Mouse (Mus musculus) CH12.LX (cell line): ENCODE data around the gene Ehd3. TPM values are rescaled to one million over a fixed set of nuclear protein-coding genes. Genes with fewer than 3 reads are reported as not detected.

Source experiments
- DNase-seq: peaks from one replicate; pipeline ENCODE4 v3.0.0-alpha.2; 2013; ENCODE audit errors: extremely low read depth
- H3K27ac ChIP-seq: 2 replicates; pipeline ENCODE4 v1.5.1; 2012; ENCODE audit warnings: low read depth, mild to moderate bottlenecking, control low read depth, moderate library complexity; ENCODE audit not compliant: insufficient read depth
- H3K27me3 ChIP-seq: replicated peaks from 2 replicates; pipeline ENCODE3; 2012; ENCODE audit warnings: inconsistent platforms
- H3K36me3 ChIP-seq, 2 experiments: replicated peaks in 1 of 2; 2 replicates each; pipeline versions ENCODE3 to v1.6.1; 2012; ENCODE audit warnings: inconsistent platforms in 1 of 2, low read length in 1 of 2, mild to moderate bottlenecking in 1 of 2, mixed read lengths in 1 of 2, moderate library complexity in 1 of 2; ENCODE audit not compliant: control insufficient read depth in 1 of 2, insufficient read depth in 1 of 2
- H3K4me1 ChIP-seq, 2 experiments: 2 replicates each; pipeline ENCODE4 v1.6.1; 2012; ENCODE audit warnings: inconsistent platforms in 1 of 2, moderate library complexity in 1 of 2; ENCODE audit not compliant: insufficient read depth in 2 of 2, control insufficient read depth in 1 of 2
- H3K4me2 ChIP-seq: 2 replicates; pipeline ENCODE4 v1.6.1; 2012; ENCODE audit warnings: low read depth, mild to moderate bottlenecking, control low read depth; ENCODE audit not compliant: poor library complexity, insufficient read depth, severe bottlenecking
- H3K4me3 ChIP-seq, 3 experiments: fragments of 150-350 bp in 1 of 3; sonication (generic) in 1 of 3; replicated peaks in 1 of 3; 2 replicates each; pipeline versions ENCODE3 to v1.5.1; 2011 to 2012; ENCODE audit warnings: low read depth in 2 of 3, low read length in 2 of 3, mild to moderate bottlenecking in 2 of 3, moderate library complexity in 2 of 3, control low read depth in 1 of 3, improper control_type of control experiment in 1 of 3, inconsistent platforms in 1 of 3, mixed read lengths in 1 of 3; ENCODE audit not compliant: poor library complexity in 1 of 3
- H3K79me2 ChIP-seq: replicated peaks from 2 replicates; pipeline ENCODE4 v1.6.1; 2012; ENCODE audit warnings: mild to moderate bottlenecking, moderate library complexity; ENCODE audit not compliant: control insufficient read depth, poor library complexity, insufficient read depth, severe bottlenecking; ENCODE audit errors: extremely low read depth
- H3K9ac ChIP-seq: 2 replicates; pipeline ENCODE4 v1.6.1; 2012; ENCODE audit warnings: low read depth, mild to moderate bottlenecking, control low read depth, moderate library complexity; ENCODE audit not compliant: insufficient read depth
- H3K9me3 ChIP-seq: replicated peaks from 2 replicates; pipeline ENCODE3; 2012; ENCODE audit warnings: low read length, inconsistent platforms, mixed read lengths
- BHLHE40 ChIP-seq: IDR thresholded peaks from 2 replicates; pipeline ENCODE4 v1.6.1; 2011; ENCODE audit warnings: mild to moderate bottlenecking, low read depth, low read length, improper control_type of control experiment
- CHD1 ChIP-seq: IDR thresholded peaks from 2 replicates; pipeline ENCODE4 v1.6.1; 2012; ENCODE audit warnings: low read depth, low read length, improper control_type of control experiment, inconsistent platforms
- CHD2 ChIP-seq: IDR thresholded peaks from 2 replicates; pipeline ENCODE4 v1.6.1; 2011; ENCODE audit warnings: low read length, improper control_type of control experiment
- ELF1 ChIP-seq: IDR thresholded peaks from 2 replicates; pipeline ENCODE4 v1.6.1; 2014; ENCODE audit warnings: low read depth, mild to moderate bottlenecking, inconsistent platforms, low read length, improper control_type of control experiment
- HCFC1 ChIP-seq: IDR thresholded peaks from 2 replicates; pipeline ENCODE4 v1.6.1; 2012; ENCODE audit warnings: low read depth, mild to moderate bottlenecking, inconsistent platforms, low read length, improper control_type of control experiment
- JUN ChIP-seq: IDR thresholded peaks from 2 replicates; pipeline ENCODE4 v1.6.1; 2011; ENCODE audit warnings: low read depth, mild to moderate bottlenecking, low read length, improper control_type of control experiment, moderate library complexity; ENCODE audit not compliant: insufficient read depth
- MAZ ChIP-seq: IDR thresholded peaks from 2 replicates; pipeline ENCODE4 v1.6.1; 2012; ENCODE audit warnings: low read depth, mild to moderate bottlenecking, inconsistent platforms, low read length, improper control_type of control experiment, moderate library complexity
- MEF2A ChIP-seq: IDR thresholded peaks from 2 replicates; pipeline ENCODE4 v1.6.1; 2014; ENCODE audit warnings: low read depth, mild to moderate bottlenecking, inconsistent platforms, low read length, improper control_type of control experiment, borderline replicate concordance
- MXI1 ChIP-seq: IDR thresholded peaks from 2 replicates; pipeline ENCODE4 v1.6.1; 2011; ENCODE audit warnings: mild to moderate bottlenecking, low read depth, low read length, improper control_type of control experiment
- NELFE ChIP-seq: IDR thresholded peaks from 2 replicates; pipeline ENCODE4 v1.6.1; 2011; ENCODE audit warnings: low read depth, low read length, improper control_type of control experiment
- POLR2A ChIP-seq: IDR thresholded peaks from 2 replicates; pipeline ENCODE4 v1.6.1; 2011; ENCODE audit warnings: low read depth, mild to moderate bottlenecking, improper control_type of control experiment, low read length
- RCOR1 ChIP-seq: conservative IDR thresholded peaks from 2 replicates; pipeline ENCODE4 v1.6.1; 2012; ENCODE audit warnings: low read depth, mild to moderate bottlenecking, inconsistent platforms, low read length, improper control_type of control experiment
- SIN3A ChIP-seq: IDR thresholded peaks from 2 replicates; pipeline ENCODE4 v1.6.1; 2012; ENCODE audit warnings: low read length, improper control_type of control experiment, inconsistent platforms
- TBP ChIP-seq: conservative IDR thresholded peaks from 2 replicates; pipeline ENCODE4 v1.6.1; 2011; ENCODE audit warnings: low read depth, low read length, improper control_type of control experiment
- UBTF ChIP-seq: IDR thresholded peaks from 2 replicates; pipeline ENCODE4 v1.6.1; 2012; ENCODE audit warnings: low read depth, mild to moderate bottlenecking, inconsistent platforms, low read length, improper control_type of control experiment, moderate library complexity
- USF1 ChIP-seq: IDR thresholded peaks from 2 replicates; pipeline ENCODE4 v1.6.1; 2014; ENCODE audit warnings: low read depth, mild to moderate bottlenecking, inconsistent platforms, low read length, improper control_type of control experiment
- USF2 ChIP-seq: conservative IDR thresholded peaks from 2 replicates; pipeline ENCODE4 v1.6.1; 2011; ENCODE audit warnings: low read depth, low read length, improper control_type of control experiment
- ZC3H11A ChIP-seq: IDR thresholded peaks from 2 replicates; pipeline ENCODE4 v1.6.1; 2012; ENCODE audit warnings: low read depth, mild to moderate bottlenecking, inconsistent platforms, low read length, improper control_type of control experiment
- ZKSCAN1 ChIP-seq: IDR thresholded peaks from 2 replicates; pipeline ENCODE4 v1.6.1; 2012; ENCODE audit warnings: low read depth, inconsistent platforms, low read length, improper control_type of control experiment, borderline replicate concordance
- ZMIZ1 ChIP-seq: IDR thresholded peaks from 2 replicates; pipeline ENCODE4 v1.6.1; 2012; ENCODE audit warnings: low read depth, mild to moderate bottlenecking, inconsistent platforms, low read length, improper control_type of control experiment
- dilution Hi-C: fragments of 300-500 bp; cut with MboI; formaldehyde crosslinking; loops from 2 replicates; pipeline ENCODE4 v1.14.3; 2020; ENCODE audit warnings: low sequenced_read_pairs; ENCODE audit not compliant: extremely low pct_unique_long_range_greater_than_20kb, extremely low pct_ligation_motif_present
- in situ Hi-C: fragments of 300-500 bp; cut with MboI; formaldehyde crosslinking; loops from 3 replicates; pipeline ENCODE4 v1.14.3; 2019; ENCODE audit warnings: low sequenced_read_pairs, low pct_ligation_motif_present, low pct_unique_long_range_greater_than_20kb, mixed read lengths
- polyA plus RNA-seq: library from polyadenylated mRNA; unstranded; fragments of >175 nt; gene quantifications from 2 replicates; pipeline ENCODE4 v1.2.1, GENCODE M21; 2012; ENCODE audit warnings: low read depth; ENCODE audit not compliant: insufficient read length
- total RNA-seq, 2 experiments: library from RNA; depleted of rRNA; stranded (reverse); fragments of 300-350 nt in 1 of 2; fragments of >200 nt in 1 of 2; gene quantifications; 2 replicates each; pipeline ENCODE4 v1.2.3; 2012 to 2014

The Ehd3 gene
- total and polyA plus RNA-seq, 3 experiments = 11.0 to 37.0 (median 26.5) TPM

GRCm38 (mm10) chr17:73824022-73824340 lies 20.0 kb downstream of the Ehd3 start:
- dilution Hi-C loops = no loop called here
- Histone ChIP-seq H3K9me3 (no peaks in the 10 kb centered on the region), H3K4me1 (peaks cover 0 to 21% of the 10 kb centered on the region in 2 experiments; a peak in 2 of 4 replicates), H3K4me2 (no peak overlapping the region), H3K27ac (no peak overlapping the region), H3K9ac (no peak overlapping the region), H3K36me3 (peaks cover 7 to 100% of the 10 kb centered on the region in 2 experiments), H3K79me2 (no peaks in the 10 kb centered on the region), H3K27me3 (no peaks in the 10 kb centered on the region), H3K4me3 (no peak overlapping the region)
- TF ChIP-seq CHD2 = no peak
- DNase-seq = no peak
- in situ Hi-C loops = no loop called here

DNA sequence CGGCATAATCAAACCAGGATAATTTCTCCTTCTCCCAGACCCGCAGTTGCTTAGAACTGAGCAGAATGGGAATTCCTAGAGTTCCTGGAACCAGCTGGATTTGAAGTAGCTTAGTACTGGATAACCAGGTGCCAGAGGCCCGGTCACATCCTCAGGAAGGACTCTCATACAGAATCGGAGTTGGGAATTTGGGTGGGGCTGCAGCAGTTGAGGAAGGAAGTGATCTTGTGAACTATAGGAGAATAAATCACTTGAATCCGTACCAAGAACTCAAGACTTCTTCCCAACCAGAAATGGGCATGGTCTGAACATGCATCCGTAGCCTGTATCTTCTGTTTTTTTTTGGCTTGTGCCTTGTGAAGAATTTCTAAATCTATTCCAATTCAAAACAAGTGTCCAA lies 22.2 kb downstream of the Ehd3 start:
- Histone ChIP-seq H3K9me3 (no peaks in the 10 kb centered on the region), H3K27me3 (no peaks in the 10 kb centered on the region), H3K79me2 (no peaks in the 10 kb centered on the region), H3K36me3 (peaks cover 18 to 100% of the 10 kb centered on the region in 2 experiments), H3K27ac (no peak overlapping the region), H3K4me3 (no peak overlapping the region), H3K4me2 (no peak overlapping the region), H3K4me1 (peaks cover 0 to 14% of the 10 kb centered on the region in 2 experiments; a peak in 1 of 4 replicates), H3K9ac (no peak overlapping the region)
- in situ Hi-C loops = no loop called here
- dilution Hi-C loops = no loop called here
- TF ChIP-seq SIN3A = no peak
- TF ChIP-seq NELFE = no peak
- TF ChIP-seq CHD1 = no peak
- TF ChIP-seq USF2 = no peak
- no peak for TF ChIP-seq ZMIZ1
- no peak for TF ChIP-seq MAZ
- TF ChIP-seq ELF1 = no peak
- no peak for TF ChIP-seq JUN
- TF ChIP-seq UBTF = no peak
- no peak for TF ChIP-seq RCOR1
- TF ChIP-seq BHLHE40 = no peak
- TF ChIP-seq MXI1 = no peak
- no peak for TF ChIP-seq TBP
- no peak for TF ChIP-seq MEF2A
- TF ChIP-seq ZKSCAN1 = no peak
- no peak for TF ChIP-seq ZC3H11A
- no peak for TF ChIP-seq POLR2A
- TF ChIP-seq USF1 = no peak
- no peak for TF ChIP-seq HCFC1
- no peak for DNase-seq
